Mouse (Mus musculus): ENCODE data around the gene Hoxa1. TPM values are rescaled to one million over a fixed set of nuclear protein-coding genes. Genes with fewer than 3 reads are reported as not detected.

Hoxa1 gene
- polyA plus RNA-seq, 1 experiment = 2.0 TPM

DNA sequence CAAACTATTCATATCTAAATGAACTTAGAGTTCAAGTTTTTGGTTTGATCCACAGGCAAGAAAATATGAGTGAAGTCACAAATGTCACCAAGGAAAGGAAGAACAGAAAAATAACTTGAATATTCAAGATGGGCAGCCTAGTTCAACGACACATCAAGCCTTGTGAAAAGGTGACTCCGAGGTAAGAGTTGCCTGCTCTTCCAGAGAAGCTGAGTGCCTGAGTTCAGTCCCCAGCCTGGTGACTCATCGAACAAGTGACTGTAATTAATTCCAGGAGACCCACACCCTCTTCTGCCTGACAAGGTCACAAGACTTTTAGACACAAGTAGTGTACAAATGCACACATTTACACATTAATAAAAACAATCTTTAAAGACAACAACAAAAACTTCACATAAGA is 51.4 kb downstream of the Hoxa1 start:
- H3ac ChIP-seq (ENCODE audit: control insufficient read depth, insufficient read length) = no peak overlapping the region
- TF ChIP-seq REST (IDR thresholded peaks at IDR 0.05; ENCODE audit: insufficient read depth, insufficient read length) (no peak), TCF12 (IDR thresholded peaks at IDR 0.05; ENCODE audit: insufficient read depth, poor library complexity, severe bottlenecking) (no peak), POLR2AphosphoS2 (IDR thresholded peaks at IDR 0.05; ENCODE audit: insufficient read length, low read depth) (no peak), SRF (IDR thresholded peaks at IDR 0.05; ENCODE audit: control insufficient read depth, insufficient read length, low read depth) (no peak), MYOG (IDR thresholded peaks at IDR 0.05; ENCODE audit: control insufficient read depth in 1 of 3, insufficient read depth in 1 of 3, insufficient read length in 2 of 3, low read depth in 2 of 3) (no peak), MYOD1 (IDR thresholded peaks at IDR 0.05; ENCODE audit: control insufficient read depth in 1 of 3, insufficient read length in 2 of 3, low read depth in 2 of 3) (no peak), CEBPB (IDR thresholded peaks at IDR 0.05; ENCODE audit: insufficient read depth, poor library complexity, severe bottlenecking) (no peak), USF1 (IDR thresholded peaks at IDR 0.05; ENCODE audit: low read depth) (no peak), E2F4 (IDR thresholded peaks at IDR 0.05; ENCODE audit: insufficient read depth) (no peak), POLR2A (IDR thresholded peaks at IDR 0.05; ENCODE audit: insufficient read length, low read depth) (no peak), TCF3 (IDR thresholded peaks at IDR 0.05; ENCODE audit: insufficient read length, low read depth) (no peak), MAX (IDR thresholded peaks at IDR 0.05; ENCODE audit: low read depth) (no peak)
- no peaks in the 10 kb centered on the region for H3K79me2 ChIP-seq (ENCODE audit: control insufficient read depth, insufficient read depth)
- no peaks in the 10 kb centered on the region for H3K27me3 ChIP-seq (ENCODE audit: control insufficient read depth, insufficient read depth, insufficient read length)
- H3K4me3 ChIP-seq = no peak overlapping the region
- H3K4me2 ChIP-seq (ENCODE audit: low read depth) = no peak overlapping the region
- H3K36me3 ChIP-seq (ENCODE audit: control insufficient read depth, insufficient read depth) = no peaks in the 10 kb centered on the region

- Histone ChIP-seq H3K4me2 (ENCODE audit: low read depth) (no peak overlapping the region), H3K27me3 (ENCODE audit: control insufficient read depth, insufficient read depth, insufficient read length) (no peaks in the 10 kb centered on the region), H3K79me2 (ENCODE audit: control insufficient read depth, insufficient read depth) (no peaks in the 10 kb centered on the region), H3K4me3 (no peak overlapping the region), H3ac (ENCODE audit: control insufficient read depth, insufficient read length) (no peak overlapping the region), H3K36me3 (ENCODE audit: control insufficient read depth, insufficient read depth) (no peaks in the 10 kb centered on the region)
- TF ChIP-seq TCF12 (IDR thresholded peaks at IDR 0.05; ENCODE audit: insufficient read depth, poor library complexity, severe bottlenecking) (no peak), REST (IDR thresholded peaks at IDR 0.05; ENCODE audit: insufficient read depth, insufficient read length) (no peak), MYOG (IDR thresholded peaks at IDR 0.05; ENCODE audit: control insufficient read depth in 1 of 3, insufficient read depth in 1 of 3, insufficient read length in 2 of 3, low read depth in 2 of 3) (no peak)
Measured at GRCm38 (mm10) chr6:52106178-52106577, 51.9 kb downstream of the Hoxa1 start.

Other genes starting within 250 kb of the Hoxa1 start
- 25.6 TPM for gene Skap2, start 145.8 kb downstream of the Hoxa1 start, polyA plus RNA-seq (2012; fragmentation: generic; extraction: Trizol)
- 0.32 TPM for gene Hoxa2, start 6.5 kb upstream of the Hoxa1 start, polyA plus RNA-seq (2012; fragmentation: generic; extraction: Trizol)
- 0.11 TPM for gene 5730596B20Rik, start 19.2 kb upstream of the Hoxa1 start, polyA plus RNA-seq (2012; fragmentation: generic; extraction: Trizol)
- 1.4 TPM for gene Hoxa4, start 33.4 kb upstream of the Hoxa1 start, polyA plus RNA-seq (2012; fragmentation: generic; extraction: Trizol)
- 1.6 TPM for gene Hoxa5, start 46.3 kb upstream of the Hoxa1 start, polyA plus RNA-seq (2012; fragmentation: generic; extraction: Trizol)
- 0.88 TPM for gene Hoxa6, start 50.4 kb upstream of the Hoxa1 start, polyA plus RNA-seq (2012; fragmentation: generic; extraction: Trizol)
- 1.0 TPM for gene Hoxa3, start 55.0 kb upstream of the Hoxa1 start, polyA plus RNA-seq (2012; fragmentation: generic; extraction: Trizol)
- 0.52 TPM for gene Gm28308, start 55.0 kb upstream of the Hoxa1 start, polyA plus RNA-seq (2012; fragmentation: generic; extraction: Trizol)
- gene Hoxa7, start 63.5 kb upstream of the Hoxa1 start, polyA plus RNA-seq (2012; fragmentation: generic; extraction: Trizol) = 11.9 TPM
- 17.7 TPM for gene Hoxa9, start 72.8 kb upstream of the Hoxa1 start, polyA plus RNA-seq (2012; fragmentation: generic; extraction: Trizol)
- gene Hoxa10, start 82.5 kb upstream of the Hoxa1 start, polyA plus RNA-seq (2012; fragmentation: generic; extraction: Trizol) = 15.8 TPM
- 10.9 TPM for gene Hoxa11, start 87.5 kb upstream of the Hoxa1 start, polyA plus RNA-seq (2012; fragmentation: generic; extraction: Trizol)
- gene Hoxa13, start 102.6 kb upstream of the Hoxa1 start, polyA plus RNA-seq (2012; fragmentation: generic; extraction: Trizol) = 0.72 TPM
- not detected for gene Evx1, start 155.2 kb upstream of the Hoxa1 start, polyA plus RNA-seq (2012; fragmentation: generic; extraction: Trizol)